Mouse (Mus musculus) lung, postnatal 25 days (tissue): ENCODE results near the gene Runx2.

Experiments
- DNase-seq: peaks from one replicate; pipeline ENCODE4 v3.0.0; 2022; ENCODE audit warnings: low spot score

The Runx2 gene

DNA sequence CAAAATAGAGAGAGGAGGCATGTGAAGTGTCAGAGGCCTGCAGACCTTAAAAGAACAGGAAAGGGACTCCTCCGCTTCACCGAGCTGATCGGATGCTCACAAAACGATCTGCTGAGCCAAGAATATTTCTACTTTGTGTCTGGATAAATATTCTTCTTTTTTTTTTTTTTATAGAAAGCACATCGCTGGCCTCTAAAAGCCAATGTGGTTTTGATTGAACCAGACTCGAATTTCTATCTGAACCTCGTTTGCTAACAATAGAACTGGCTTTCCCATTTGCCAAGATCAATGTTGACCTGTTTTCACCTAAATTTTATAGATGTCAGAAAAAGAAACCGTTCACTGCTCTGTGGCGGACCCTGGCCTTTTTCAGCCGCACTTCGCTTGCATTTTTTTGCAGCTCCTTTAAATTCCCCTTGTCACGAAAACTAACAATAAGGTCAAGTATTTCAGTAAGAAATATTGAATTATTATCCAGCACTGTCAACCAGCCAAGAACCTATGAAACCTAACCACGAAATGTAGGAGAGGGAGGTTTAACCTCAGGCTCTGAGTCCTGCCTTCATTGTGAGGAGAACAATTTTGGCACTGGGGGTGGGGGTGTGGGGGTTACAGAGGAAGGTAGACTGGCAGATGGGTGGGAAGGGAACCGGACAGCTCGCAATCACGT lies 222.4 kb downstream of the Runx2 start:
- DNase-seq, result no peak

DNA sequence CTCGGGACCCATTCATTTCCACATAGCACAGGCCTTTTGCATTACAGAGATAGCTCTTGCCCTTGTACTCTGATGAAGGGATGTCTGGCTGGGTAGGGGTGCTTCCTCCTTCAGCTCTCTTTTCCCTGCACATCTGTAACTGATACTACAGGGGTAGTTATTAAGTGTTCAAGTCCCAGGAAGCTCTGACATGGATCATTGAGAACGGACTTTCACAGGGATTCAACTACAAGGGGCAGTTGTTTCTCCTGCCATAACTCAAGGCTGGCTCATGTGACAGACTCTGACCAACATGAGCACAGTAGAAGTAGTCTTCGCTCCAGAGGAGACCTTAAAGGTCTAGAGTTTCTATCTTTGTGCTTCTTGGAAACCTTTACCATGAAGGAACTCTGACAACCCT lies 226.1 kb downstream of the Runx2 start:
- DNase-seq, result no peak

DNA sequence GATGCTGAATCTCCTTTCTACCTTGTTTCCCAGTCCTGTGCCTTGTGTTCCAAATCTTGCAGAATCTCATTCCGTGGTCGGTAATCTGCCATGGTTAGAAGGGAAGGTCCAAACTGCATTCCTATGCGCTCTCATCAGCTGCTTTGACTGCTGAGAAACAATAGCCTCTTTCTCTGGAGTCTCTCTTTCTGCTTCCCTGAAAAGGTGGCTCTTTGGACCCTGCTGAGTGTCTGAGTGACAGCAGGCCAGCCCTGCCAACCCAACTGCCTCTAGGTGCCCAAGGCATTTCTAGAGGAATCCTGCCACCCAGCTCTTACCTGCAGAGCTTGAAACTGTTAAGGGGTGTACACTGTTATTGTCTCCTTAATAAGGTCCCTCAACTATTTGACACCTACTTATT lies 226.6 kb downstream of the Runx2 start:
- no peak for DNase-seq

DNA sequence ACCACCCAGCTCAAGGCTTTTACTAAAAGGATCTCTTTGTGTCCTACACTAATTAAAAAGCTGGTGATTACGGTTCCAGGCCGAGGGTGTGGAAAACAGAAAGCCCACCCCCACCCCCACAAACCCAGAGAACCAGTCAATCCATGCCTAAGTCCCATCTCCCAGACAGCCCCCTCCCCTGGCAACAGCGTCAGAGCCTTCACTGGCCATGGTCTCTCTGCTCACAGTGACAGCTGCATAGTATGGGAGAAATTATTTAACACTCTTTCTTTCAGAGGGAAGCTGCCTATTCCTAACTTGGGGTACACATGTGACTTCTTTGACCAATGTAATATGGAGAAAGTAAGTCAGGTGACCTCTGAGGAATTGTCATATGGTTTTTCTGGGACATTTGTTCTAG lies 228.4 kb downstream of the Runx2 start:
- DNase-seq, result no peak

DNA sequence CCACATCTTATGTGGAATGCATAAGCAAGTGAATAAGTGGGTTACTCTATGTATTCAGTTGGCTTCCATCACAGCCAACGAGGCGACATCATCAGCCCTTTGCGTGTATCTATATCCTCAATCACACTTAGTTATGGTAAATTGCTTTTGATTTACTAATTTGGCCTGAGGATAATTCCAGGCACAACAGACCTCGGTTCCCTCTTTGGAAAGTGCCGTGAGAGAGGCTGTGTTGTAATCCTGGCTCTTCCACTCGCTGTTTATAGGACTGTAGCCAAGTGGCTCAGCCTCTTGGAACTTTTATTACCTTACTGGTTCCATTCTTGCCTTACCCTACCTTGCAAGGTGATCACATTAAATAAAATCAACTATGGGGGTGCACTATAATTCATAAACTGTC lies 229.8 kb downstream of the Runx2 start:
- DNase-seq, result no peak

DNA sequence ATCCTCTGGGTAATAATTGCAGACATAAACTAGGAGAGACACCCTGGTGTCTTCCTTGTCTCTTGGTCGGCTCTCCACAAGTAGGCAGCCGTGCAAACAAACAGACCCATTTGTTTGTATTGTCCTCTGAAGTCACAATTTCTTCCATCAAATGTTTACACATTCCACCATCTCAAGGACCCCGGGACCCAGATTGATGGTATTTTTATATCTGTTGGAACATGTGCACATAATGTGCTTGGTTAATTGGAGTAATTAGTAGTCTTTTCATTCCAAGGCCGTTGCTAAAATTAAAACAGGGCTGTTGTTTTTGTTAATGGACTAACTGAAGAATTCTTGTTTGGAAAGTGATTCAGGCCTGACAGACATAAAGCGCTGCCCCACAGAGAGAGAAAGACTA lies 236.8 kb downstream of the Runx2 start:
- DNase-seq, result no peak

DNA sequence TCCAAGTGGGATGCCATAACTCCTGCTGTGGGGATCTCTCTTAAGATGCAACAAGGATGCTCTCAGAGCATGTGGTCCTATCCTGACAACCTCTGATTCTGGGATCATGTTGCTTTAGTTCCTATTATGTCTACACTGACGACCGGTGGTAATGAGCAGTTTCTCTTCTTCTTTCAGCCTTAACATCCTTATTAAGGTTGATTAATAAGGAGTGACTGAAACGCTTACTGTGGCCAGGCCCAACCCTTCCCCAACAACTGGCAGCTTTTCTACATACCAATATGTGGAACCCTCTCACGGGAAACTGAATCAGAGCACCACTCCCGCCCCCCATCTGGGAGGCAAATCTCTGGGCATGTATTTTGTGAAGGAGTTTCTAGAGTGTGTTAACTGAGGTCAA lies 243.7 kb downstream of the Runx2 start:
- no peak for DNase-seq

DNA sequence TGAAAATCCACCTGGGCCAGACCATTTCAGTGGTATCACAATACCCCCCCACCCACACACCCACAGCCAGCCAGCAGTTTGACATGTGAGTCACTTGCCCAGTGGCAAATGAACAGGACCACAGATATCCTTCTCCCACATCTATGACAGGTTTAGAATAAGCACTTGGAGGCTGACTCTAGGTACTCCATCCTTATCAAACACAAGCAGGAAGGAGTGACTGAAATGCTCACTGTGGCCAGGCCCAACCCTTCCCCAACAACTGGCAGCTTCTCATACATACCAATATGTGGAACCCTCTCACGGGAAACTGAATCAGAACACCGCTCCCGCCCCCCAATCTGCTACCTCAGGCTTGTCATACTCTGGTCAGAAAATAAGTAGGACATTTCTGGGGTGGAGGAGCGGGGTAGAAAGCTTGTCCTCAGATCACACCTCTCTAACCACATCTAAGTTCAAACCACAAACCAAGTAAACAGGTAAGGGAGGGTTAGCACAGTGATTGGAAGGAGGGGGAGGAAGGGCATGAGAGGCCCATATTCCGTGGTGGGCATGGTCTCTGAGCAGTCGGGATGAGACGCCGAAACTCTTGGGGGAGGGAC lies 245.5 kb downstream of the Runx2 start:
- DNase-seq, result peak; percentile 7

DNA sequence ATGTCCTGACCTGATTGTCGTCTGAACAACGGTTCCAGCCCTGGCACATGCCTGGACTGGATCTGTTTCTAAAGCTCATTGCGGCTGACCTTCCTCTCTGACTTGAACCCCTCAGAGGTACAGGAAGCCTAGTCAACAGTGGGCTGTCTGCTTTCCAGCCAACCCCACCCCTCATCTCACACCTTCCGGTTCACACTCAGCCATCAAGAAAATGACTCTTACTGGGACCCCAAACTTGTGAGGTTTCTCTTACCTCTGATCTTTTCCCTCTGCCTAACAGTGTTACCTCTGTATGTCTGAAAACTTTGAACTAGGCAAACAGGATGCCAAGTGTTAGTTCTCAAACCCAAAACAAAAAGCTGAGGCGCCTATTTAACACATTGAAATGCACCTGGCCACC lies 247.6 kb downstream of the Runx2 start:
- no peak for DNase-seq

DNA sequence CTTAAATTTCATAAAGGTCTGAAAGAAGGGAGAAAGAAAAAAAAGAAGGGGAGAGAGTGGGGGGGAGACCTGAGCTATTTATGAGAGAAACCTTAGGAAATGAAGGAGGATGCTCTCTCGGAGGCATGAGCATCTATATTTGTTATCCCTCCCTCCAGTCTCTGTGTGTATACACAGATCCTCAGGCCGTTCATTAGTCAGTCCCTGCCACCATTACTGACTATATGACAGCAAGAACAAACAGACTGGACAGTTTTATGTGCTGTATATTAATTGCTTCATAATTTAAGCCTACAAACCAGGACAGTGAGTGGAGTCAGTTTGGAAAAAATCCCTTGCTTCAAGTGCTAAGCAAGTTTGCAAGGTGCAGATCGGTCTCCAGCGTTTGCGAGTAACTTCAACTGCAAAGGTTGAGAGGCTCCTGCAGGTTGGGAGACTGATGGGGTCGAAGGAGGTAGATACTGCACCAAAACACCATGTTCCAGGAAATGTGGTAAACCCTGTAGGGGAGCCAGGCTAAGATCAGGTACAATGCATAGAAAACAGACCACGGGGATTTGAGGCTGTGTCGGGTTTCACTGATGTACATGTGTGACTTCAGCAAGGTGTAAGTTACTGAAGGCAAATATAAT lies 248.6 kb downstream of the Runx2 start:
- DNase-seq, result no peak

DNA sequence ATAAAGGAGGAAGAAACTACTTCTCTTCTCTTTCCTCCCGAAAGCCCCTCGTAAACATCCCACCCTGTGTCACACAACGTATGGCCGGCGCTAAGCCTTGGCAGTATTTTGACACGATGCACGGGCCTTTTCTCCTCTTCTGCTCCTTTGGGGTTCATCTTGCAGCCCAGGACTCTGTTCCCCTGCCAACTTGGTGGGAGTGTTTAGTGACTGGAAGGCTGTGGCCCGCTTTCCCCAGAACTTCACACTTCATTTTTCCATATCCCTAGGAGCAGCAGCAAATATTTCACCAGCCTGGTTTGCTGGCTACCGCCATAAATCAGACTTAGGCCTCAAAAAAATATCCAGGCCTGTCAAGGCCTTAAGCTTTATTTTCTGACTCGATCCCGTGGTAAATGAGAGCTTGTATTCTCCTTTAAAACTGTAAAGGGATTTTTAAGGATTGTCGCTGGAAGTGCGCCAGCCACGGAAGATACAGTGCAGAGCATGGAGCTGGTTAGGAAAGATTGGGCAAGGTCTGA lies 249.2 kb downstream of the Runx2 start:
- no peak for DNase-seq

DNA sequence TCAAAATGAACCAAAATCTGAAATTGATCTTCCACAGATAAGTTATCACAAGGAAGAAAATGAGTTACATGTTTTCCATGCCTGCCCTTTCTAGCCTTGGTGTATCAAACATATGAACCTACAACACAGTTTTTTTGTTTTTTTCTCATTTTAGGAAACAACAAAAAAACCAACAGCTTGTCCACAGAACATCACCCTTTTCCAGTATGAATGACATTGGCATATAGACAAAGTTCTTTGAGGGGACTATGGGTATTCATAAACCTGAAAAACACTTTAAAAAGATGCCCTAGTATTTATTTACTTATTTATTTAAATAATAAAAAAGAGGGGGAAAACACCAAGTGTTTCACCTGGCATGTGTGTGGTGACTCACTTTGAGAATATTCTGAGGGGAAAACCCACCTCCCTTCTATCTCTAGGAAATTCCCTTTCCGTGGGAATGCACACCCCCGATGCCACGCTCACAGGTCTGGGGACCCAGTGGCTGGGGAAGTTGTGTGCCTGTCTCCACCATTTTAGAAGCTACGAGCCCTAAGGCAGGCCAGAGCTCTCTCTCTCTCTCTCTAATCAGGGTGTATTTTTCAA lies 249.9 kb downstream of the Runx2 start:
- DNase-seq, result no peak

DNA sequence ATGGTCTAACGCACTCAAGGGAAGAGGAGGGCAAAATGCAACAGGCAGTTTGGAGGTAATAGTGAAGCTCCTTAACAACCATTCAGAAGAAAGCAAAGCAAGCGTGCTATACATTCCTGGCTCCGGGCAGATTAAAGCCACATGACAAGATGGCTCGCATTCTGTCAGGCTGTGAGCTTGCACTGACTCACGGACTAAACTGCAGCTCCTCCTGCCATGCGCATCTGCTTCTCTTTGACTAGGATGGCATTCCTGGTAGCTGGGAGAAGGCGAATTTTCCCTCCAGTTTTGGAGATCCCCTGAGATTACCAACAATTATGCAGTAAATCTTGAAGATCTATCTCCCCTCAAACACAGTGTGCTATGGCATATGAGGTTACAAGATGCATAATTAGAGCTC lies 254.6 kb downstream of the Runx2 start:
- no peak for DNase-seq

DNA sequence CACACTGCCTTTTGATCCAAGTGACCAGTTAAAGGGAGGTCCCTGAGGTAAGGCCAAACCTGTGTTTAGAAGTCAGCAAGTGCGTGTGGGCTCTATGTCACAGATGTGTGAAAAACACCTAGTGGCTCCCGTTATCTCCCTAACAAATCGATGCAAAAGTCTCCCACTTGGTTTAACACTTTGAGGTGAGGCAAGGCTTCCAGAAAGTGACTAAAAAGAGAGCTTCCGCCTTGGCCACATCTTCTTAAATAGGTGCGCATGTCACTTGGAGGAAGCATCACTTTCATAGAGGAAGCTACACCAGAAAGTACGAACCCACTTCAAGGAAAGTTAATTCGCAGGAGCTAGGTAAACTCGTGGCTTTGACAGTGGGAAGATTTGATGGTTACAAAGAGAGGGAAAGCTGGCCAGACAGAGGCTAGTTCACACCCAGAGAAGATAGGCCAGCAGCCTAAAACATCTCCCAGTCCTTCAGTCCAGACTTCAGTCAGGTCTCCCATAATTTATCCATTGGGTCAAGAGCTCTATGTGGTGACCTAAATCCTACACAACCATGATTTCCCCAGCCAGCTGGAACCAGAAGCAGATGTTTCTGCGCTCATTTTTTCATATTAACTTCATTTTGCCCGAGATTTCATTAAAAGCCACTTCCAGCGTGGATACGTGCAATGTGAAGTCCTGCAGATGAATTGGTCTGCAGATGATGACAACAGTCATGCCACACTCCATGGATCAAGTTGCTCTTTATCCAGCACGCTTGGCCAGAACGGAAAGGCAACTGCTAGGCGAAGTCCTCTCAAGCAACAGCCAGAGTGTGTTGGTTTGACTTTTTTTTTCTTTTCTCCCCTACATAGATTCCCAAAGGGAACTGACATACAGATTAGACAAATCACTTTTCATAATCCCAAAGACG lies 257.1 kb downstream of the Runx2 start:
- DNase-seq, result no peak

DNA sequence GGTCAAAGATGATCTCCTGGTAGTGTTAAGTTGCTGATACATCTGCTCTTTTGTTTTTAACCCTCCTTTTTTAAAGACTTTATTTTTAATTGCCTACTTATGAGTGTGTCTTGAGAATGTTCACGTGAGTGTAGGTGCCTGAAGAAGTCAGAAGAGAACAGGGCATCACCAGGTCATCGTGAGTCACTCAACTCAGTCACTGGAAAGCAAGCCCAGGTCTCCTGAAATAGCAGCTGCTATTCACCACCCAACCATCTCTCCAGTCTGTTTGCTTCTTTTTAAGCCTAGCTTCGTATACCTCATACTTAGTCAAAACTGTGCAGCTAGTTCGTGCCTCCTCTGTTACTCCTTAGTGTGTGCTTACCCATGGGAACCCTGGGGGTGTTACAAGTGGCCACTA lies 259.7 kb downstream of the Runx2 start:
- no peak for DNase-seq

DNA sequence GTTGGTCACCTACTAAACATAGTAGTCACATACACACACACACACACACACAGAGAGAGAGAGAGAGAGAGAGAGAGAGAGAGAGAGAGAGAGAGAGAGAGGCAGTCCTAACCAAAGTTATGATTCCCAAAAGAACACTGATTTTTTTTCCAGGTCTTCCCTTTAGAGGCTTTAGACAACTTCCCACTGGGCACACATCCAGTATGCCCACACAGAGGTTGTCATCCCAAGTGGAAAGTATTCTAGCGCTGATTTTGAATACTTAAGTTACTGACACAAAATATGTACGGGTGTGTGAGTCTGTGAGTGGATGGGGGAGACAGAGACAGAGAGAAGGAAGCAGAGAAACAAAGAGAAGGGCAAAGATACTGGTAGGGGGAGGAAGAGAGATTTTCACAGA lies 265.0 kb downstream of the Runx2 start:
- no peak for DNase-seq

DNA sequence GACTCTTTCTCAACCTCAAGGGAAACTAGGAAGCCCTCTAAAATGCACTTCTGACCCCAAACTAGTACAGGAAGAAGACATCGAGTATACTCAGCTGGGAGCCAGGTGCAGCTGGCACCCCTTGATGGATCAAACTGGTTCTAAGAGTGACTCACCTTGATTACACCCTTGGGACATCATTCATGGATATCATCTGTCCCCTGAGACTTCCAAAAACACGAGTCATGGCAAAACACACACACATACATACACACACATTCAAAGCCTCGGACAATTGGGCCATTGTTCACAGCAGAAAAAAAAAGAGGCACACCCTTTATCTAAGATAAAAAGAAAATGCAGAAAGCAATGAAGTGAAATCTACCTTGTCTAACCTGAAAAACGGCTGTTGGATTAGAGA lies 266.7 kb downstream of the Runx2 start:
- DNase-seq, result no peak

DNA sequence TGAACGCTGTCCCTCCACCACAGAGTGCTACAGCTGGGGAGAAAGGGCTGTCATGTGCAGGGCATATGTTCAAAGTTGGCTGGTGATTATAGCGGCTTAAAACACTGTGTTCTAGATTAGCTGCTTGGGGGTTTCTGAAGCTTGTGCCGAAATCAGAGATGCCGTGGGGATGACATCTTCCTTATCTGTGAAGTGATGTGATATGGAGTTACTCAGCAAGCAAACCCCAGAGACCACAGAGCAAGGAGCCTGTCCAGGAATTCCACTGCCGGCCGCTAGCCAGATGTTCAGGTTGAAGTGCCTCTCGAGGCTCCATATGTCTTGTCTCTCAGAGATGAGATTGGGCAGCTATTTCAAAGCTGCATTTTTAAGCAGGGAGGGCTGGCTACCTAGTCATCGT lies 267.8 kb downstream of the Runx2 start:
- DNase-seq, result no peak

DNA sequence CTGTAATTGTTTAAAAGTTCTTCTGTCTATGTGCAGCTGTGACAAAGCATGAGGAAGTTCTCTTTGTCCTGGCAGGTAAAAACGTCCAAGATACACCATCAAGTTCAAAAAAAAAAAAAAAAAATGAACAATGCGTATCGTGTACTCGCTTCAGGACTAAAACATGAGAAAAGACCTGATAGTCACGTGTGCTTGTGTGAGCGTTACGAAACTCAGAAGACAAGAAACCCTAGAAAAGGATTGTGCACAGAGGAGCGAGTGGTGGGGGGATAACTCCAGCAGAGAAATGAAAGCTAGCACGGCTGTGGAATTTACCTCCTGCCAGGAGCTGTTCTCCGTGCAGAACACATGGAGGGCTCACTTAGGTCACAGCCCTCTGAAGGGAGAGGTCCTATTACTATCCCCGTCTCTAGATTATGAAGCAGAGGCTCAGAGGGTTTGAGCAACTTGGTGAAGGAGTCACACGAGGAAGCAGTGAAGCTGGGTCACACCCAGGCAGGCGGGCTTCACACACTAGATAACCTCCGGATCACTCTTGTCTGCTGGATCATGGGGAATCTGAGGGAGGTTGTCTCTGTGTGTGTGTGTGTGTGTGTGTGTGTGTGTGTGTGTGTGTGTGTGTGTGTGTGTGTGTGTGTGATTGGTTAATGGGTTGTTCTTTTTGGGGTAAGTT lies 269.3 kb downstream of the Runx2 start:
- no peak for DNase-seq

DNA sequence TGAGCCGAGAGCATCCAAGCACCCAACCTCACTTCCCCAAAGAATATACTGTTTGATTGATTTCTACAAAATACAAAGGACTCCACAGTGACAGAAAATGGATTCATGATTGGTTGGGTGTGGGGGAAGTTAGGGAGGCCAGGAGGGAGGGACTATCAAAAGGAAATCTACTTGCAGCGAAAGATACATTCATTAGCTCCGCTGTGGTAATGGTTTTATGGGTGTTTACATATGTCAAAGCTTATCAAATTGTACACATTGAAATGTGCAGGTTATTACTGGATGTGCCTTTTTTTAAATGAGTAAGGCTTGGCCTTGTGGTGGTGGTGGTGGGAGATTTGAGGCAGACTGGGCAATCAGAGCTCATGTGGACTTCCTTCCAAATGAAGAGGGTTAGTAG lies 271.9 kb downstream of the Runx2 start:
- no peak for DNase-seq

DNA sequence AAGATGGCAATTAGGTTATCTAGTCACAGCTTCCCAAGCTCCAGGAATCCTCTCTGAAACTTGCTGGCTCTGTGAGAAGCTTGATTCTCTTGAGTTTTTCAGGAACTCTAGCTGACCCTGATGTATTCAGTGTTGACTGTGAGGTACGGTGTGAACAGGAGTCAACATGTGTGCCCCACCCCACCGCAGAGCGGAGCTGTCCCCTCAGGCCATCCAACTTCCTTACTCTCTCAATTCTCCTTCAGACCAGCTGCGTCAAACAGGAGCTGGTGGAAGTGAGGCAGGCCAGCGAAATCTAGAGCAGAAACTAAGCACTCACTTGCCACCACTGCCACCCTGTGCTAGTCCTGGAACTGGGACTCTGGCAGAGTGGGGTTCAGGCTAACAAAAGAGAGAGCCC lies 273.9 kb downstream of the Runx2 start:
- no peak for DNase-seq

DNA sequence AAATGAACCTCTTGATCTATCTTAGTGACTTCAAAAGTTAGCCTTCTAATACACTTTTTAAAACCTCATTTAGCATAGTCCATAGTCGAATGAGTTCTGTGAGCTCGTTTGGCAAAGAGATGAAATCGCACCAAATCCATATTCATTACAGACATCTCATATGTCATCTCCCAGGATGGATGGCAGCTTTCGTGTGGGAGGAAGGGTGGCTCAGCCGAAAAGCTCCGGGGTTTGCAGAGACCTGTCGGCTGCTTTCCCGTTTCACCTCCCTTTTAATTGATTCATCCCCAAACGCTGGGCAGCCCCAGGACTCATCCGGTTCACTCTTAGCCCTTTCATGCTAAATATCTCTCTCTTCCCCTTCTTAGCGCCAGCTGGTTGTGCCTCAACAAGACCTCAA lies 275.7 kb downstream of the Runx2 start:
- DNase-seq, result no peak
